ENCODE assay signal across 22 mouse cellular contexts in the genomic region with DNA sequence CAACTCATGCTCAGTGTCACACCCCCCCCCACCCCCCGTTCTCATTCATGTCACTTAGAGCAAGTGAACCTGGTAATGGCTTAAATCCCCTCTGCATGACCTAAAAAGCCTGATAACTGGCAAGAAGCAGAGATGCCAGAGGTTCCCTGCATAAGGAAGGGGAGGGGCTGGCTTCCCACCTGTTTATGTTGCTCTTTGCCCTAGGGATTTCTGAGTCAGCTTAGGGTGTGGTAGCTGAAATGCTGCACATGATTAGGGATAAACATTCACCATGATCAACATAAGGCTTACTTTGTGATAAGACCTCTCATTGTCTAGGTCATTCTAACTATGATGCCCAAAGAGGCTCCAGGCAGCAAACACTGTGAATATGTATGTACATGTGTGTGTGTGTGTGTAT.
DNase-seq lines count a peak whose midpoint lies in the region; ATAC-seq lines count a peak whose summit lies in the region.
"Had no signal": no experiment of that assay in that cellular context is flagged by ENCODE, and none has a peak within 500 bp of the region (broad histone marks: within the 10 kb centered on the region; RNA-seq: fewer than 3 reads in every experiment).

No protein-coding gene starts in this region.

- no peaks in the 10 kb centered on the region for H3K4me1 ChIP-seq in intestine, embryonic 16.5 days (ENCODE audit: control insufficient read depth, insufficient read depth, low read length)
- H3K4me1 ChIP-seq: embryonic facial prominence, embryonic 13.5 days; embryonic facial prominence, embryonic 15.5 days had no signal

- H3K4me3 ChIP-seq in intestine, embryonic 16.5 days (ENCODE audit: low read length), result no peak overlapping the region
- H3K4me3 ChIP-seq: embryonic facial prominence, embryonic 13.5 days; embryonic facial prominence, embryonic 15.5 days; erythroblast, embryonic 14.5 days; forebrain, embryonic 10.5 days; forebrain, embryonic 12.5 days had no signal

- H3K27me3 ChIP-seq in intestine, embryonic 16.5 days (replicated peaks; ENCODE audit: control insufficient read depth, insufficient read depth, low read length), result no peaks in the 10 kb centered on the region
- H3K27me3 ChIP-seq: embryonic facial prominence, embryonic 13.5 days; embryonic facial prominence, embryonic 15.5 days had no signal

- no peak overlapping the region for H3K27ac ChIP-seq in intestine, embryonic 16.5 days (ENCODE audit: low read length)
- H3K27ac ChIP-seq: embryonic facial prominence, embryonic 13.5 days; embryonic facial prominence, embryonic 15.5 days; forebrain, embryonic 10.5 days; forebrain, embryonic 12.5 days had no signal

- 0 out of 2 replicates have a peak, but pooled peaks have one; percentile 16 for ATAC-seq in intestine, embryonic 16.5 days
- ATAC-seq: forebrain, embryonic 14.5 days; forebrain, embryonic 16.5 days had no signal

- no peak overlapping the region for H3K9ac ChIP-seq in intestine, embryonic 16.5 days (ENCODE audit: low read depth, low read length)
- H3K9ac ChIP-seq: embryonic facial prominence, embryonic 13.5 days; embryonic facial prominence, embryonic 15.5 days; forebrain, embryonic 12.5 days had no signal

- no peaks in the 10 kb centered on the region for H3K36me3 ChIP-seq in intestine, embryonic 16.5 days (ENCODE audit: control insufficient read depth, insufficient read depth, low read length)
- H3K36me3 ChIP-seq: embryonic facial prominence, embryonic 13.5 days; embryonic facial prominence, embryonic 15.5 days; forebrain, embryonic 10.5 days; forebrain, embryonic 12.5 days had no signal

- H3K4me2 ChIP-seq in intestine, embryonic 16.5 days (ENCODE audit: low read depth, low read length), result no peak overlapping the region
- H3K4me2 ChIP-seq: embryonic facial prominence, embryonic 13.5 days; embryonic facial prominence, embryonic 15.5 days; forebrain, embryonic 12.5 days had no signal

- 72% methylated on average over 1 of the region's 1 CpGs for WGBS in intestine, embryonic 16.5 days
- WGBS in large intestine, adult 2 months, result 35% methylated on average over 1 of the region's 1 CpGs

- DNase-seq in large intestine, adult 2 months (ENCODE audit: low read depth, low spot score), result peak; percentile 36
- no peak for DNase-seq in spleen, adult 12 weeks (ENCODE audit: low spot score)
- no peak for DNase-seq in lung, postnatal 10 days
- DNase-seq in spleen, postnatal 10 days (ENCODE audit: low spot score in 2 of 2), result no peak
- DNase-seq: adrenal gland, adult 2 months; adrenal gland, postnatal 10 days; adrenal gland, postnatal 25 days; cerebellum, adult 11 months; cerebellum, adult 18-20 months; cerebellum, adult 8-10 months; cerebellum, adult 9-11 months; cerebellum, postnatal 14 days; cerebellum, postnatal 36 days; embryo, embryonic 11 days had no signal

- no peaks in the 10 kb centered on the region for H3K9me3 ChIP-seq in intestine, embryonic 16.5 days (ENCODE audit: control insufficient read depth, low read length)
- H3K9me3 ChIP-seq: embryonic facial prominence, embryonic 13.5 days; embryonic facial prominence, embryonic 15.5 days; forebrain, embryonic 10.5 days; forebrain, embryonic 12.5 days had no signal
